Mouse (Mus musculus) common myeloid progenitor, adult 5-6 weeks (primary cell): ENCODE measurements at regions not wholly inside any gene's neighbourhood (a gene's known extent, or its start where the extent isn't known, plus 50 kb on each side); places are given as distances from the start of the nearest gene placed in this dataset.
"Not testable (repeated sequence)": the region's sequence is repeated elsewhere in the genome, so short reads cannot be mapped to it uniquely, and the experiment has no call there.

Experiments
- ATAC-seq: replicated peaks from 2 replicates; pipeline ENCODE4 v1.8.0; 2016; ENCODE audit warnings: low read depth, mild to moderate bottlenecking, moderate TSS enrichment, inconsistent platforms; ENCODE audit not compliant: poor library complexity, severe bottlenecking

DNA sequence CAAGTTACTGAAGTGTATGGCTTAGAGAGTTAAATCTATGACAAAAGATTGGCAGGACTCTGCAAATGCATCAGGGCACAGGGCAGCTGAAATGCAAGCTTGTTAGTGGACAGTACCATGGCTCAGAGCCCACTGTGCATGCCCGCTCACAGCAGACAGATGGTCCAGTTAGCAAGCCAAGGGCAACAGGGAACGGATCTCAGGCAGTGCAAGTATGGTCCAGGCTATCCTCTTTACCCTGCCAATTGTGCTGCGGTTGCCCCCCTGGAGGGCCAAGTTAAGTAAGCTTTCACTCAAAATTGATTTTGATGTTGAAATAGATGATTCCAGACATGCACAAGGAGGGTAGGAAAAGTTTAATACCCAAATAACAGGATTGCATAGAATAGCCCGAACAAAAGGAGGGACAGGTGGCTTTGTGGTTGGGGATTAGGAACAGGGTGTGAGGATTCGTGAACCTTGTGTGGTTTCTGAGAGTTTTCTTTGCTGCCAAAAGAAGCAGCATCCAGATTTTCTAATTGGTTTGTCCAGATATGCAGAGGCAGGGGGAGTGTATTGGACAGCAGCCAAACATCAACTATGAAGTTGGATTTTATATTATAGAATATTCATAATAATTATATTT lies 1934.2 kb downstream of the 9330182O14Rik start:
- ATAC-seq = no peak

DNA sequence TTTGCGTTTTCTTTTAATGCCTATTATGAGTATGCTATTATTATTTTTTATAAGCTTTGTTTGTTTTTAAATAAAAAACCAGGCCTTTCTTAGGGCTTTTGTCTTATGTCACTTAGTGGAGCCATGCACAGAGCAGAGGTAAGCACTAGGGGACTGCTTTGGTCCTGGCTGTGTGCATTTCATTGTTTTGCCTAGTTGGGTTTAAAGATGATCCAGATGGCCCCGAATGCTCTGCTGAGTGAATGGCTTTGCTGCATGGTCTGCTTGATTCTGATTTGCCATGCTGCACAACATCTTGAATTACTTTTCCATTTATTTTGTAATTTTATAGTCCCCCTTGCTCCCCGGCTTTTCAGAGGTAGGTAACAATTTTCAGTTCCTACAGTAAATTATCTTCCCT lies 1934.9 kb downstream of the 9330182O14Rik start:
- no peak for ATAC-seq

DNA sequence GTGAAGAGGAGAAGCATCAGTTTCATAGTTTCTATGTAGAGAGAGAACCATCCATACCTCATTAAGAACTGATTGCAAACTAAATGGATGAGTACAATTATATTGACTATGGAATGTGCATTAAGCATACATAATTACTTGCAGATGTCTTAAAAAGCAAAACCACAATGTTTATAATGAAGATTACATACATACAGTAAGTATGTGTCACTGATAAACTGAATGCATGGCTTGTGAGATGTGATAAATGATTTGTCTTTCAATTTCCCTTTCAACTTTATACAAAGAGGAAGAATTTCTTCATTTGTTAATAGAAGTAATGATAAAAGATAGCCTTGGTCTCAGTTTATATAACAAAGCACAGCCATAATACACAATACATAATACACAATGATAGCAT lies 1939.3 kb downstream of the 9330182O14Rik start:
- ATAC-seq = no peak

DNA sequence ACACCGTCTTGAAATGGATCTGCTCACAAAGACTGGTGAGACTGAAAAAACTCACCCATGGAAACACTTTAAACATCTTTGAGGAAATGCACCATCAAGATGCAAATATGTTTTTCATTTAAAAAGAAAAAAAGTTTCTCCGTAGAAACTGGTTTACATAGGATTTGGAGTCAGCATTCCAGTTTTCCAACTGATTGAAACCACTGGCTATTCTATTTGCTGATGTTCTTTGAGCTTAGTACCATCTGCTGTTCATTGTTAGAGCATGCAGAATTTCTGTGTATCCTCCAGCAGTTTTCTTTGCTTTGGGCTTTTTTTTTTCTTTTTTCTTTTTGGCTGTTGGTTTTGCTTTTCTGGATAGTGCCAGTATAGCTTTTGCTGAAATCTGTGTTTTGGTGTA lies 1948.3 kb downstream of the 9330182O14Rik start:
- no peak for ATAC-seq

DNA sequence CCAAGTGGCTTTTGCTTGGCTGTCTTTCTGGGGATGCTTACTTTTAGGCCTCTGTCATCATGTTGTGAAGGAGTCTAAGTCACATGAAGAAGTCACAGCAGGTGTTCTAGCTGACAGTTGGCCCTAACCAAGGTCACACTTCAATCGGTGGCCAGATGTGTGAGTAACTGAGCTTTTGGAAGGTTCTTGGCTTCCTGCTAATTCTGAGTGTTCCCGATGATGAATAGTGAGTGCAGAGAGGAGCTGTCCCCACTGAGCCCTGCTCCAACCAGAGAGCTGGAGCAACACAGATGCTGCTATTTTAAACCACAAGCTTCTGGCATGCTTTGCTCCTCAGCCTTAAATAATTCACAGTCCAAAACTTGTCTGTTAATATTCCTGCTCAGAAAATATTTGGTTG lies 1966.6 kb downstream of the 9330182O14Rik start:
- no peak for ATAC-seq

DNA sequence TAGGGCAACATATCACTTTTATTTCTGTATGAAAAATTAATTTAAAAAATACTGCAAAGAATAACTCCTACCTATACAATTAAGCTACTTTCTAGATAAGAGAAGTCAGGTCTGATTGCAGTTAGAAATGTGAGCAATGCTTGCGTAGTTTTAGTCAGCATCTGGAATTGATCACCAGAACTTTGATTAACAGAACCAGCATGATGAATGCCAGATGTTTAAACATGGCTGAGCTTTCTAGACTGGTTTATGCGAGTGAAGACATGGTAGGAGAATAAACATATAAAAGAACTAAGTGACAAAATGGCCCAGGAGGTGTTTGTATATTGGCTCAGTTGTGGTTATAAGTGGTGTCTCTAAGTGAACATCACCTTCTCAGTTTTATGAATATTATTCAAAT lies 1970.7 kb downstream of the 9330182O14Rik start:
- no peak for ATAC-seq

DNA sequence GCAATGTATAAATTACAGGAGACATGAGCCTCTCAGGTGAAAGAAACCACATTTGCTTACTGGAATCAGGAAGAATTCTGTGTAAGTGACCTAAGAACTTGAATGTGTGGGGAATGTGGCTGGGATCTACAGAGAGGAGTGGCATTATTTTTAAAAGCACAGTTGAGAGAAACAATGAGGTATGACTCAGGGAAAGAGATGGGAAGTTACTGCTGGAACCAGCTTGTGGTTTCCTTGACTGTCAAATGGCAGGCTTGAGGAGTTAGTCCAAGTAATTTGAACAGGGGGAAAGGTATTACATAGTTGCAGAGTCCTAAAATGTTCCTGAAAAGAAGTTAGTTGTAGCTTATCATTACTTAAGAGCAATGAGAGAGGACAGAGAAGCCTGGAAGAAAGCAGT lies 1972.9 kb downstream of the 9330182O14Rik start:
- peak; percentile 62 for ATAC-seq

DNA sequence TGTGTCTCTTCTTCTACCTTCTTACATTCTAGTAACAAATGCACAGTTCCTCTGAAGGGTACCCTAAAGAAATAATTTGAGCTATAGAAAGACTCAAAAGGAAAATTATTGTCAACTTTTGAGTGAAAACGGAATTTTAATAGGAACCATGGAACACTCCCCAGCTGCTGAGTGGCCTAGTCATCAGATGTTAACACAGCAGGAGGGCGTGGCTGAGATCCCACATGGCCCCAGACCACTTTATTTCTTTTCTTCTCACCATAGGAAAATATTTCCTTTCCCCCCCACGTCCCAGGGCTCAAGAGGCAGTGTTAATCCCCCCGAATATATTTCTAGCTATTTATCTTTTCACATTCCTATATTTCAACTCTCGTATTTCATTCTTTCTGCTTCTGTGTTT lies 1977.6 kb downstream of the 9330182O14Rik start:
- ATAC-seq = no peak

DNA sequence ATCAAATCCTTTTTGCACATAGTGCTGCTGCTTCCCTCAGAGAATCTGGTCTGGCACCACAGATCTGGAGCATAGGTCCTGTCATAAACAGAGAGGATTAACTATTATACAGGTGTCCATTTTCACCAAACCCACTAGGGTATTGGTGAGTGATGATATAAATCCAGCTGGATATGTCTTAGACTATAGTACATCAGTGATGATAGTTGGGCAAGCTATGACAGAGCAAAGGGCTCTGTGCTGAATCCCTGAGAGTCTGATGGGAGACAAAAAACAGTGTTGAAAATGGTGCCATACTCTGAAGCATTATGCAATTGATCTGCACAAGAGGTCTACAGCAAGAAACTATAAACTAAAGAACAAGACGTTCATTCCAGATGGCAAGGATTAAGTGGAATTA lies 1993.3 kb downstream of the 9330182O14Rik start:
- ATAC-seq = no peak

DNA sequence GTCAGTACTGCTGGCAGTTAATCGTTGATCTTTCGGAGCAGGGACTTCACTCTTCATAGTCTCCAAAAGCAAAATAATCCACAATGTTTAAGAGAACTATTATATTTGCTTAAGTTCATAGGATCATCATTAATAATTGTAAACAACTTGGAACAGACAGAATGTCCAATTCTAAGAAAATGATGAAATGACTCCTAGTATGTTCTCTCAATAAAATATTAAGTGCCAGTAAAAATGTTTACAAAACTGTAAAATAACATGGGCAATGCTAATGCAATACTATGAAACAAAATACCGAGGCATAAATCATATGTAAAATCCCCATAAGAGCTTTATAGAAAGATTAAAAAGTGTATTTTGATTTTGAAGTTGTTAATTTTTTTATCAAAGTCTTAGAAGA lies 1994.8 kb downstream of the 9330182O14Rik start:
- ATAC-seq = no peak

DNA sequence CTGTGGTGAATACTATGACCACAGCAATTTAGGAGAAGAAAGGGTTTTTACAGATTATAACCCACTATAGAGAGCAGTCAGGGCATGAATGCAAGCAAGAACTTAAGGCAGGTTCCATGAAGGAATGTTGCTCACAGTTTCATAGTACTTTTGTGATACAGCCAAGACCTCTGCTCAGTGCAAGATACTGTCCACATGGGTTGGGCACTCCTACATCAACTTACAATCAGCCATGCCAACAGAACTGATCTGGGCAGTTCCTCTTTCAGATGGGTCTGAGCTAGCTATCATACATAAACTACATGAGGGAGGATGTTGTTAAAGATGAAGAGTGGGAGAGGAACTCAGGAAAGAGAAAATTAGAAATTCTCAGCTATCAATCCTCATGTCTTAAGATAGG lies 2032.4 kb downstream of the 9330182O14Rik start:
- no peak for ATAC-seq

DNA sequence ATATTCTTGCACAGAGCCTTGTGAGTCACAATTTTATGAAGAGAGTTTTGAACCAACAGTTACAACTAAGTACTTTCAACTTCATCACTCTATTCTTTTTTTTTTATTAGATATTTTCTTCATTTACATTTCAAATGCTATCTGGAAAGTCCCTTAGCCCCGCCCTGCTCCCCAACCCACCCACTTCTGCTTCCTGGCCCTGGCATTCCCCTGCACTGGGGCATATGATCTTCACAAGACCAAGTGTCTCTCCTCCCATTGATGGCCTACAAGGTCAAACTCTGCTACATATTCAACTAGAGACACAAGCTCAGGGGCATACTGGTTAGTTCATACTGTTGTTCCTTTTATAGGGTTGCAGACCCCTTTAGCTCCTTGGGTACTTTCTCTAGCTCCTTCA lies 2043.6 kb downstream of the 9330182O14Rik start:
- ATAC-seq = not testable (repeated sequence)

DNA sequence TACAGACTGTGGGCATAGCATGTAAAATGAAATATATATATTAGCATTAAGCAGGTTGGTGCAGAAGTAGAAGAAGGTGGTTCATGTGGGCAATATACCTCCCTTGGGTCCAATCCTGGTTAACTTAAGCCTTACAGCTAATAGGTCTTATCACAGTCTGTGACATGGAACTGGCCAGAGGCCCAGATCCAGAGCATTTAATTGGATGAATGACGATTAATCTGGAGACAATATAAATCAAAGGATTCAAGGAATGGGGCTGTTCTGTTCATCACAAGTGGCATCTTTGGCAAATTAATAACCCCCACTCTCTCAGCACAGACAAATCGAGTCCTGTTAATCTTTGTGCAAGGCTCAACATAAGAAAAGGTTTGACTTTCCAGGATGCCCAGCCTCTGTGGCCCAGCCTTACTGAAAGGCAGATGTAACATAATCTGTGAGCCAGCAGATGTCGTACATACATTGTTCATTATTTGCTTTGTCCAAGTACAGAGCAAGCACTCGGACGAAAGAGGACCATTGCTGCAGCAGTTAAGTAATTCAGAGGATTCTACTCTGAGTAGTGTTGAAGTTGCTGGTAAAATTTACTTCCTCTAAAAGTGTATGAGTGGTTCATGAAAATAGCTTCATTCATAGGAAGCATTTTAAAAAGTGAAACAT lies 2073.2 kb downstream of the 9330182O14Rik start:
- peak; percentile 99 for ATAC-seq

DNA sequence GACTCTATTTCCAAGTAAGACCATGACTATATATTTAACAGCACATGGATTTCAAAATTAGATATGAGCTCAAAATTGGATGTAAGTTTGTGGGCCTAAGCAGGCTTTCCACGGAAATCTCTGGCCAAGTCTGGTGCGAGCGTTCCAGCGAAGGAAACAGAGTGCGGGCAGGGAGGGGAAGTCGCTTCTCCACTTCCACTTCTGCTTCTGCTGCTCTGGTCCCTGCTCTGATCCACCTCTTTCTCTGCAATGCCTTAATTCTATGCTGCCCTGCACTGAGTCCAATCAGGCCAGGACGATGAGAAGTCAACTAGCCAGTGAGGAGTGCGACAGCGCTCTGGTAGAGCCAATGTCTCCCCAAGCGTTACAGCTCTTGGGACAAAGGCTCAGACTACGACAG lies 2085.3 kb downstream of the 9330182O14Rik start:
- peak; percentile 96 for ATAC-seq

DNA sequence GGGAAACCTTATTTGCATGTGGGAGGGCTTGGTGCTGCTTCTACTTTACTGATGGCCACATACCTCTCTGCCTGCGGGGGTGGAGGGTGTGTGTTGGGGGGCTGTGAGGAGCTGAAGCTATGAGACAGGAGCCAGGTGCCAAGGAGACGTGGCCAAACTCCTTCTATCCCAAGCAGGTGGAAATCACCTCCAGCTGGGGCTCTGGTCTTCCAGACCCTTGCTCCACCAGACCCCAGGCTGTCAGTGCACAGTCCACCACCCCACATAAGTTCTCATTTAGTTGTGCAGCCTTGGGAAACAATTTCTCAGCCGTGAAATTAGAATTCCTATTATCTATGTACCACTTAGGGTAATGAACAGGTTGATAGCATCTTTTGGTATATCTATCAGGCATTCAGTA lies 2085.8 kb downstream of the 9330182O14Rik start:
- no peak for ATAC-seq

DNA sequence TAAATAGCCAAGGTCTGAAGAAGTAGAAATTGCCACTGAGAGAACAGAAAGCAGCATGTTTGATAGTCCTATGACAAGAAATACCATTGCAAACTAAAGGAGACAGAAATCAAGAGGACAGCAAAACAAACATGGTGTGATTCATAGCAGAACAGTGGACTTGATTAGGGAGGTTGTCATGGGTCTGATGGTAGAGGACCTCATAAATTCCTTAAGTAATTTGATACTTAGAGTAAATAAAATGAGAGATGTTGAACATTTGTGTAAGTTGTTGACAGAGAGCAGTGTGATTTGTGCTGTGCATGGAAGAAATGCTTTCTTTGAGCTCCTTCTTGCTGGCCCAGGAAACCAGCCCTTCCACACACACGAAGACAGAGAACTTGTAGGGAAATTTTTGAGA lies 2090.8 kb downstream of the 9330182O14Rik start:
- ATAC-seq = no peak

DNA sequence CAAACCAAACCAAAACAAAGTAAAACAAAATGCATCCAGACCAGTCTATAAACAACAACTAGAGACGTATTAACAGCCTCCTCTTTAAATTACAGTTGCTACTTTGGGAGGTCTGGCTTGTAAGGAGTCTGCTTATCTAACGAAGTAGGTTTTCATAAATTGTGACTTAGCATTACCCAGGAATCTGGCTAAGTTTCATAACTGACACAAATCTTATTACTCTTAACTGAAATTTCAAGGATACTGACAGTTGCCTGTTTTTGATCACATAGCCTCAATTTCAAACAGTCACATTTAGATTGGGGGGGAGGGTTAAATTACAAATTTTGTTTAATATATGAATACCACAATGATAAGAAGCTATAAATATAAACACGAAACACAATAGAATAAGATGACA lies 2097.5 kb downstream of the 9330182O14Rik start:
- ATAC-seq = no peak

DNA sequence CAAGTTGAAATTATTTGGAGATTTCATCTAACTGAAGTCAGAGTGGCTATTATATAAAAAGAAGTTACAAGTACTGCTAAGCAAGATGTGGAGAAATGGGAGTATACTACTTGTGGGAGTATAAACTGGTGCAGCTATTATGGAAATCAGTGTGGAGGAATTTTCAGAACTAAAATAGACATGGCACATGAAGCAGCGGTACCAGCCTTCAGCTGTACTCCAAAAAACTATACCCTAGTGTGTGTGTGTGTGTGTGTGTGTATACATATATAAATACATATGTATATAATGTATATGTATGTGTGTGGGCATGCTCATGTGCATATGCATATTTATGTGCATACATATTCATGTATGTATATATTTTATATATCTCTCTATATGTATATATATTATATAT lies 2112.6 kb downstream of the 9330182O14Rik start:
- no peak for ATAC-seq

DNA sequence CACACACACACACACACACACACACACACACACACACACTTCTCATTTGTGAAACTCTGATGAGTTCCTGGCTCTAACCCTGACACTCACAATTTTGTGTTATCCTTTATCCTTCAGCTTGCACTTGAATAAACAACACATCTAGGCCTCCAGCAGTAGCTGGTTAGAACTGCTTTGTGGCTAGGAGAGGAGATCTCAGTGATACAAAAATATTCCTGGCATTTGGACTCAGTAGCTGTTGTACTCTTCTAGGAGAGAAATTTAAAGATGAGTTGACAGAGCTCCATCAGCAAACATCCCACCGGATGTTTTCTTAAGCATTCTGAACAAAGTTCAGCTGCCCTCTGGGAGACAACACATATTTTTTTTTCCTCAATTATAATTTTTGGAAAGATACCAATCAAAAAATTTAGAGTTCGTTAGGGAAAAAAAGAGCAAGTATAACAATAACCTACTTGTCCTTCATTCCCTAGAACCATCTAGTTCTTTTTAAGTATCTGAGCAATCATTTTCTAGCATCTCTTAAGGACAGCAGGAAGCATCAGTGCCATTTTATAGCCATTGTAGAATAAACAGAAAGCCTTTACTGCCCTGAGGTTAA lies 2118.7 kb downstream of the 9330182O14Rik start:
- no peak for ATAC-seq

DNA sequence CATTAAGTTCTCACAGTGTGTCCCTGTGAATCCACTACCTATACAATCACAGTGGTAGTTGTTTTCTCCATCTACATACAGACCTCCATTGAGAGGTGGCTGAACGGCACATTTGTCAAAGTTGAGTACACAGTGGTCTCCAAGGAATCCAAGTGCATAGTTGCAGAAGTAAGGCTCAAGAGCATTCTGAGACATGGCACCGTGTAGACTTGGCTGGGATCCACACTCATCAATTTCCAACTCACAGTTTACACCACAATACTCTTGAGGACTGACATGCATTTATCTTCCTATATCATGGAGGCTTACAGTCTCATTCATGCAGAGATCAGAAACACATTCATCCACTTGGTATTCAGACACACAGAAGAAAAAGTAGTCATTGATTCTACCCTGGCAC lies 2122.2 kb downstream of the 9330182O14Rik start:
- ATAC-seq = no peak

DNA sequence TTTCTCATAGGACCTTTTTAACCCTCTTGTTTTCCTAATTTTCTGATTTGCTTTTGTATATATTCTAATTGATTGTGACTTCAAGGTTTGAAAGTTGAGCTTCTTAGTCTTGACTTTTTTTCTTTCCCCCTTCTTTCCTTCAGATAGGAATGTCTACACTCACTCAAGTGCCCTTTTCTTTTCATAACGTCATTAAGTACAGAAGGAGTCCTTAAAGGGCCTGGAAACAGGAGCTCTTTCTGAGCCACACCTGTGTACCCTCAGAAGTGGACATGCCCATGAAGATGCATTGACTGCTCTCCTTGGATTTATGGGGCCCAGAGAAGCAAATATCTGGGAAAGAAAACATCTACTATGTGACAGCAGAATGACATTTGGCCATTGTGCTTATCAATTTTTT lies 2141.0 kb downstream of the 9330182O14Rik start:
- no peak for ATAC-seq

DNA sequence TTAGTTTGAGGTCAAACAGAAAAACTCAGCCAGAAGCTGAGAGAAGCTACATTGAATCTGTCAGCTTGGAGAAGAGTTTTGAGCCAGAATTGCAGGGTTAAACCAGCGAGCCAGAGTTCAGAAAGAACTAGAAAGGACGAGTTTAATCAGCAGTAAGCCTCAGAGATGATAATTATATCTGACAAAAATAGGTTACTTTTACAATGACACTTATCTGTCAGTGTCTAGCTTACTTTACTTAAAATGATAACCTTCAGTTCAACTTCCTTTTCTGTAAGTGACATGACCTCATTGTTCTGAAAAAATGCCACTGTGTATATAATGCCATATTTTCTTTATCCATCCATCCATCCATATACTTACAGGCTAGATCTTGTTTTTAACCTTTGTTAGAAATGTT lies 2143.1 kb downstream of the 9330182O14Rik start:
- ATAC-seq = no peak
